Mouse (Mus musculus) spleen, adult 18-20 months (tissue): ENCODE data around the gene Phlda1.
"Not testable (repeated sequence)": the region's sequence is repeated elsewhere in the genome, so short reads cannot be mapped to it uniquely, and the experiment has no call there.

Experiments
- DNase-seq, 2 experiments: peaks; one replicate each; pipeline ENCODE4 v3.0.0; 2022; ENCODE audit warnings: mixed read lengths in 2 of 2

Phlda1 gene

GRCm38 (mm10) chr10:111506101-111506925 is at the start of gene Phlda1:
TSS of gene Phlda1 (plus strand) at chr10:111506286.
- peak; percentile 92 to 93 for DNase-seq

- DNase-seq: no peak
These were observed 48.0 kb upstream of the Phlda1 start for GRCm38 (mm10) chr10:111458088-111458487.

GRCm38 (mm10) chr10:111459040-111459439 is 47.0 kb upstream of the Phlda1 start:
- no peak for DNase-seq

GRCm38 (mm10) chr10:111459874-111460273 is 46.2 kb upstream of the Phlda1 start:
- no peak for DNase-seq

GRCm38 (mm10) chr10:111460381-111460780 is 45.7 kb upstream of the Phlda1 start:
- no peak for DNase-seq

- no peak for DNase-seq
These were observed 41.3 kb upstream of the Phlda1 start for GRCm38 (mm10) chr10:111464833-111465232.

- no peak for DNase-seq
These were observed 40.7 kb upstream of the Phlda1 start for GRCm38 (mm10) chr10:111465409-111465808.

GRCm38 (mm10) chr10:111471166-111471565 is 34.9 kb upstream of the Phlda1 start:
- peak; percentile 30 to 35 for DNase-seq

- peak; percentile 98 for DNase-seq
These were observed 33.2 kb upstream of the Phlda1 start, which contains the start of gene Nap1l1 for GRCm38 (mm10) chr10:111472686-111473510. TSS of gene Nap1l1 (plus strand) at chr10:111473223.

- DNase-seq: no peak
These were observed 32.3 kb upstream of the Phlda1 start for GRCm38 (mm10) chr10:111473511-111474371.

GRCm38 (mm10) chr10:111476301-111476700 is 29.8 kb upstream of the Phlda1 start:
- DNase-seq: no peak

- DNase-seq: no peak
These were observed 29.0 kb upstream of the Phlda1 start for GRCm38 (mm10) chr10:111476989-111477510.

- no peak for DNase-seq
These were observed 26.5 kb upstream of the Phlda1 start for GRCm38 (mm10) chr10:111479599-111479998.

GRCm38 (mm10) chr10:111482654-111483053 is 23.4 kb upstream of the Phlda1 start:
- DNase-seq: no peak

GRCm38 (mm10) chr10:111484079-111484478 is 22.0 kb upstream of the Phlda1 start:
- DNase-seq: no peak

GRCm38 (mm10) chr10:111488793-111489192 is 17.3 kb upstream of the Phlda1 start:
- no peak for DNase-seq

- not testable (repeated sequence) for DNase-seq
These were observed 16.0 kb upstream of the Phlda1 start for GRCm38 (mm10) chr10:111490079-111490478.

GRCm38 (mm10) chr10:111495888-111496287 is 10.2 kb upstream of the Phlda1 start:
- no peak for DNase-seq

- DNase-seq: no peak
These were observed 6.2 kb upstream of the Phlda1 start for GRCm38 (mm10) chr10:111499892-111500291.

- DNase-seq: peak; percentile 54 to 77
These were observed 3.0 kb upstream of the Phlda1 start for GRCm38 (mm10) chr10:111503071-111503470.

GRCm38 (mm10) chr10:111503716-111504115 is 2.4 kb upstream of the Phlda1 start:
- DNase-seq: no peak

GRCm38 (mm10) chr10:111504606-111505005 is 1.5 kb upstream of the Phlda1 start:
- no peak for DNase-seq
